Mouse (Mus musculus): Measurements from ENCODE around the gene Ccdc38.

The Ccdc38 gene

GRCm38 (mm10) chr10:93609236-93609635 lies 68.8 kb downstream of the Ccdc38 start:
- no peak for DNase-seq (ENCODE audit: extremely low spot score, low spot score)

GRCm38 (mm10) chr10:93610896-93611295 lies 70.5 kb downstream of the Ccdc38 start:
- DNase-seq (ENCODE audit: extremely low spot score, low spot score): no peak

GRCm38 (mm10) chr10:93611419-93612007 lies 71.1 kb downstream of the Ccdc38 start:
- peak; percentile 39 for DNase-seq (ENCODE audit: extremely low spot score, low spot score)

- DNase-seq (ENCODE audit: extremely low spot score, low spot score): no peak
Measured at GRCm38 (mm10) chr10:93614850-93615249, 74.4 kb downstream of the Ccdc38 start.

- no peak for DNase-seq (ENCODE audit: extremely low spot score, low spot score)
Measured at GRCm38 (mm10) chr10:93620438-93621179, 80.2 kb downstream of the Ccdc38 start.

GRCm38 (mm10) chr10:93623725-93624124 lies 83.3 kb downstream of the Ccdc38 start:
- DNase-seq (ENCODE audit: extremely low spot score, low spot score): no peak

GRCm38 (mm10) chr10:93624151-93624550 lies 83.7 kb downstream of the Ccdc38 start:
- no peak for DNase-seq (ENCODE audit: extremely low spot score, low spot score)

- DNase-seq (ENCODE audit: extremely low spot score, low spot score): no peak
Measured at GRCm38 (mm10) chr10:93630310-93630709, 89.9 kb downstream of the Ccdc38 start.

- no peak for DNase-seq (ENCODE audit: extremely low spot score, low spot score)
Measured at GRCm38 (mm10) chr10:93632086-93632485, 91.7 kb downstream of the Ccdc38 start.

- DNase-seq (ENCODE audit: extremely low spot score, low spot score): no peak
Measured at GRCm38 (mm10) chr10:93633563-93633962, 93.1 kb downstream of the Ccdc38 start.
